Mouse (Mus musculus) kidney, adult 2 months (tissue): ENCODE measurements around the gene Ttk. TPM values are rescaled to one million over a fixed set of nuclear protein-coding genes. Genes with fewer than 3 reads are reported as not detected.

Experiments used
- DNase-seq: peaks from one replicate; pipeline ENCODE4 v3.0.0; 2021
- H3K27ac ChIP-seq: fragments of 200-500 bp; 2 replicates; pipeline ENCODE4 v1.5.1; 2012; ENCODE audit warnings: low read depth, low read length, control low read depth, inconsistent platforms; ENCODE audit not compliant: insufficient read depth
- H3K27me3 ChIP-seq: fragments of 200-500 bp; replicated peaks from 2 replicates; pipeline ENCODE4 v1.6.1; 2012; ENCODE audit warnings: mild to moderate bottlenecking, moderate library complexity, low read length, inconsistent platforms; ENCODE audit not compliant: control insufficient read depth, insufficient read depth
- H3K36me3 ChIP-seq: fragments of 200-500 bp; 2 replicates; pipeline ENCODE4 v1.6.1; 2012; ENCODE audit warnings: mild to moderate bottlenecking, moderate library complexity, low read length, inconsistent platforms; ENCODE audit not compliant: control insufficient read depth, insufficient read depth
- H3K4me1 ChIP-seq: fragments of 200-500 bp; 2 replicates; pipeline ENCODE4 v1.6.1; 2011; ENCODE audit warnings: low read length; ENCODE audit not compliant: control insufficient read depth, insufficient read depth
- H3K4me3 ChIP-seq: fragments of 200-500 bp; 2 replicates; pipeline ENCODE4 v1.5.1; 2011; ENCODE audit warnings: mild to moderate bottlenecking, low read depth, low read length, control low read depth; ENCODE audit not compliant: insufficient read depth
- CTCF ChIP-seq: fragments of 200-500 bp; conservative IDR thresholded peaks from 2 replicates; pipeline ENCODE4 v1.5.1; 2011; ENCODE audit warnings: low read depth, mild to moderate bottlenecking, control low read depth, low read length, moderate library complexity, mixed read lengths; ENCODE audit not compliant: insufficient read depth, insufficient read length
- POLR2A ChIP-seq: fragments of 200-500 bp; IDR thresholded peaks from one replicate; pipeline ENCODE4 v1.6.1; 2011; ENCODE audit warnings: low read depth, low read length, control low read depth
- WGBS: fragments of 180-500 bp; shearing (Covaris S2); methylation state at CpG from one replicate; pipeline ENCODE4 v1.1.7; 2018; 5-methylcytosine and 5-hydroxymethylcytosine counted together
- polyA plus RNA-seq: library from polyadenylated mRNA; depleted of rRNA; stranded (reverse); fragments of >200 nt; gene quantifications from 2 replicates; pipeline ENCODE4 v1.2.3, GENCODE M21; 2012

Ttk gene
- polyA plus RNA-seq, 1 experiment, result 0.08 TPM

DNA sequence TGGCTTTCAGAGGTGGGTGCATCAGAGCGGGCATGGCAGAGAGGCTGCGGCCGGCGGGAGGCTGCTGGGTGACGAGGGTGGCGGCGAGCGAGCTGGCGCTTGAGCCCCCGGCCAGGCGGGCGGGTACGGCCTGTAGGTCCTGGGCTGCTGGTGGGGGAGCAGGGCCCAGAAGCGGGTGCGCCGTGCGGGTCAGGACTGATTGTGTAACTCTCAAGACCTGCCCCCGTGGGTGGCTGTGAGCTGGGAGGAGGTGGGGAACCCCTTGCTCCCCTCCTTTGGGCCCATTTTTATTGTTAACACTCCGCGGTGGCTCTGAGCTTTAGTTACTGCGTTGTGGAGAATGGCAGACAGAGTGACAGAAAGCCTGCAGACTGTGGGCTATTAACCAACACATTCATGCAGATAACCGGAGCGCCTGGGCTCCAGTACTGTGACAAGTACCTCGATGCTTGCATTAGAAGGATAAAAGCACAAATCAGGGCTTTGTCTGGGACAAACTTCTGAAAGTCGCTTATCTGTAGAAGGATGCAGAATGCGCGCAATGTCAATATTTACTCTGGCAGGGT lies 342 bp downstream of the Ttk start:
- DNase-seq, result no peak

DNA sequence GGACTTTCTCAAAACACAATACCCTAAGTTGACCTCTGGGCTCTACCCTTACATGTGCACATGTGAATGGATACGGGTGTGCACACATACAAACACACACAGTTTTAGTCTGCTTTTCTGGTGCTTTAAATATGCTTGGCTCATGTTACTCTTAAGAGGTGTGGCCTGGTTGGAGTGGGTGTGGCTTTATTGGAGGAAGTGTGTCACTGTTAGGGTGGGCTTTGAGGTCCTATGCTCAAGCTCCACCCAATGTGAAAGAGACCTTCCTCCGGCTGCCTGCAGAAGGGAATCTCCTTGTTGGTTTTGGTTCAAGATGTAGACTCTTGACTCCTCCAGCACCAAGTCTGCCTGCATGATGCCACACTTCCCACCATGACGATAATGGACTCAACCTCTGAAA lies 18.0 kb downstream of the Ttk start:
- no peaks in the 10 kb centered on the region for H3K4me1 ChIP-seq
- no peaks in the 10 kb centered on the region for H3K27me3 ChIP-seq
- no peak for TF ChIP-seq CTCF
- TF ChIP-seq POLR2A, result no peak
- no peak for DNase-seq
- 95% methylated on average over 3 of the region's 3 CpGs for WGBS
- no peaks in the 10 kb centered on the region for H3K36me3 ChIP-seq
- no peak overlapping the region for H3K27ac ChIP-seq
- no peak overlapping the region for H3K4me3 ChIP-seq

More for the DNA sequence above, 342 bp downstream of the Ttk start:
- no peaks in the 10 kb centered on the region for H3K4me1 ChIP-seq
- no peaks in the 10 kb centered on the region for H3K27me3 ChIP-seq
- H3K4me3 ChIP-seq, result peak overlapping the region; percentile 92
- no peaks in the 10 kb centered on the region for H3K36me3 ChIP-seq
- 2% methylated on average over 27 of the region's 27 CpGs for WGBS
- H3K27ac ChIP-seq, result no peak overlapping the region
- TF ChIP-seq POLR2A (no peak), CTCF (no peak)

DNA sequence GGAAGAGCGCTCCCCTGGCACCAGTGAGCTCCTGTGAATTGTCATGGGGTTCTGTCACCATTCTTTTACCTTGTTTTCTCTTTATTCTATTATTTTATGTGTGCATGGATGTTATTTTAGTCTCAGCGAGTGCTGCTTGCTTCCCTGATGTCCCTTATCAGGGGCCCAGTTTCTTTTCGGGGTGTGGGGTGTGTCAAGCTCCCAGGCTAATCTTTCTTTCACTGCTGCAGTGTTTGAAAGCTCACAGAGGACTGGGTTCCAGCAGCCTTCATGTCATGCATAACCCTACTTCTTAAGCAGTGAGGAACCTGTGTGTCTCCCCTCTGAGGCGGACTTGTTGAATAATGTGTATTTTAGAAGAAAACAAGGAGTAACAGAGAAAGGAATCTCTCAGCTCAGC lies 30.7 kb downstream of the Ttk start:
- H3K4me3 ChIP-seq, result no peak overlapping the region
- no peak overlapping the region for H3K27ac ChIP-seq
- H3K4me1 ChIP-seq, result no peaks in the 10 kb centered on the region
- no peak for TF ChIP-seq POLR2A
- no peak for TF ChIP-seq CTCF
- no peaks in the 10 kb centered on the region for H3K36me3 ChIP-seq
- DNase-seq, result no peak
- WGBS, result 97% methylated on average over 4 of the region's 4 CpGs
- no peaks in the 10 kb centered on the region for H3K27me3 ChIP-seq

DNA sequence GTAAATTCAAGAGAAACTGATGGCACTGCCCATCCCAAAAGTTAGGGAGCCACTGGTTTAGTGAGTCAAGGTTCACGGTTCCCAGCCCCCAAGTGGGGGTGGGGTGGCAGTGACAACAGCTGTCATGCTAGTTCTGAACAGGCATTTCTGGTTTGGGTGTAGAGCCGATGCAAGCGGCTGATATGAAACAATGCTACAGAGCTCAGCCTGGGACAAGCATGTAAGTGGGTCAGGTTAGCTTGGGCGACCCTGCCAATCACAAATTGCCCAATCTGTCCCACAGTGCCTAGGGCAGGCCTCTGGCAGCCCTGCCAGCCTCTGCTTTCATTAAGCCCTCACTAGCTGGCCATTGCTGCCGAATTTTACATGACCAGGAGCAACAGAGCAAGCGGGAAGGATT lies 47.7 kb downstream of the Ttk start:
- no peak for DNase-seq
- WGBS, result 90% methylated on average over 6 of the region's 6 CpGs
- no peaks in the 10 kb centered on the region for H3K36me3 ChIP-seq
- no peaks in the 10 kb centered on the region for H3K27me3 ChIP-seq
- no peaks in the 10 kb centered on the region for H3K4me1 ChIP-seq
- no peak for TF ChIP-seq CTCF
- no peak for TF ChIP-seq POLR2A
- H3K27ac ChIP-seq, result no peak overlapping the region
- H3K4me3 ChIP-seq, result no peak overlapping the region

DNA sequence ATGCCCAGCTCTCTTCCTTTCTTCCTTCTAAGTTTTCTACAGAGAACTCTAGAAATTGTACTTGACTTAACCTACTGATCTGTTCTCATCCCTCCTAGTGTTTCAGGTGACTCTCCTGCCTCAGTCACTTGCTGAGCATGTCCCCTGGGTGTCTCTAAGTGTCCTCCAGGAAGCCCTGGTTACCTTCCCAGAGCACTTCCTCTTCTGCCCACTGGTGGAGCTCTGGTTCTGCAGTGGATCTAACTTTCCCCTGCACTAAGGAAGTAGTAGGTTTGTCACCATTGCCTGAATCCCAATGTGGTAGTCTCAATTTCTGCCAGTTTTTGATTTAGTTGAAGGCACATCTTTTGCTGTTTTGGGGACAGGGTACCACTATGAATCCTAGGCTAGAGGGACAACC lies 51.7 kb downstream of the Ttk start:
- no peak overlapping the region for H3K4me3 ChIP-seq
- H3K36me3 ChIP-seq, result no peaks in the 10 kb centered on the region
- no peak overlapping the region for H3K27ac ChIP-seq
- H3K4me1 ChIP-seq, result no peaks in the 10 kb centered on the region
- H3K27me3 ChIP-seq, result no peaks in the 10 kb centered on the region
- no peak for DNase-seq
- TF ChIP-seq CTCF, result 0 out of 2 replicates have a peak, but pooled peaks have one; percentile 4
- no peak for TF ChIP-seq POLR2A

DNA sequence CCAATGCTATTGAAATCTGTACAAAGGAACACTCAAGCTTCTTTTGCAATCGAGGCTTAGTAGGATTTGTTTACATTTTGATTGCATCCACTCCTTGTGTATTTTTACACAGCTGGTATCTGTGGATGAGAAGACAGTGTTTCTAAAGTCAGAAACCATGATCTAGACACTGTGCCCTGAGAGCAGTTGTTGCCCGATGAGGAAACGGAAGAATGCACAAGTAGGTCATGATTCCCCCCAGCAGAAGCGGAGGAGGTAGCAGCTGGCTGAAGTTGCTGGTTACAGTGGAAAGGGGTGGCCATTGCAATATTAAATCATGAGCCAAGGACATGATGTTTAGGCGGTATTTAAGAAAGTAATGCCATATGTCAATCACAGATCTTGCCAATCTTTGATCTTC lies 53.7 kb downstream of the Ttk start:
- TF ChIP-seq POLR2A (no peak), CTCF (no peak)
- 53% methylated on average over 5 of the region's 5 CpGs for WGBS
- Histone ChIP-seq H3K4me3 (no peak overlapping the region), H3K27me3 (no peaks in the 10 kb centered on the region), H3K36me3 (no peaks in the 10 kb centered on the region), H3K4me1 (no peaks in the 10 kb centered on the region), H3K27ac (no peak overlapping the region)
- no peak for DNase-seq

DNA sequence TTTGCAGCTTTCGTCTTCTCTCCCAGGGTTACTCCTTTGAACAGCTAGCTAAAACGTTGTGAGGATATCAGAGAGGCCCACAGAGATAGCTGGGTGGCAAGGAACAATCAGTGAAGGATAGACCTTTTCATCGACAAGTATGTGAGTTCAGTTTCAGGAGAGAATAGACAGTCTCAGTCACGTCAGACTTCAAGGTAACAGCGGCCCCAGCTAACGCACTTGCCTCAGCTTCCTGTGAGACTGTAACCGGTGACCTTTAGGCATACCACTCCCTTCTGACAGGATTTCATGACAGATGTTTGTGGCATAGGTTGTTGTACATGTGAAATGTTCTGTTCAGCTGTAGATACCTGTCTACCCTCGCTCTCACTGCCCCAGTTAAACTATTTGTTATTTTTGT lies 58.6 kb downstream of the Ttk start:
- Histone ChIP-seq H3K27me3 (no peaks in the 10 kb centered on the region), H3K27ac (no peak overlapping the region), H3K4me3 (no peak overlapping the region), H3K36me3 (no peaks in the 10 kb centered on the region), H3K4me1 (no peaks in the 10 kb centered on the region)
- TF ChIP-seq POLR2A (no peak), CTCF (no peak)
- 74% methylated on average over 8 of the region's 8 CpGs for WGBS
- DNase-seq, result no peak

DNA sequence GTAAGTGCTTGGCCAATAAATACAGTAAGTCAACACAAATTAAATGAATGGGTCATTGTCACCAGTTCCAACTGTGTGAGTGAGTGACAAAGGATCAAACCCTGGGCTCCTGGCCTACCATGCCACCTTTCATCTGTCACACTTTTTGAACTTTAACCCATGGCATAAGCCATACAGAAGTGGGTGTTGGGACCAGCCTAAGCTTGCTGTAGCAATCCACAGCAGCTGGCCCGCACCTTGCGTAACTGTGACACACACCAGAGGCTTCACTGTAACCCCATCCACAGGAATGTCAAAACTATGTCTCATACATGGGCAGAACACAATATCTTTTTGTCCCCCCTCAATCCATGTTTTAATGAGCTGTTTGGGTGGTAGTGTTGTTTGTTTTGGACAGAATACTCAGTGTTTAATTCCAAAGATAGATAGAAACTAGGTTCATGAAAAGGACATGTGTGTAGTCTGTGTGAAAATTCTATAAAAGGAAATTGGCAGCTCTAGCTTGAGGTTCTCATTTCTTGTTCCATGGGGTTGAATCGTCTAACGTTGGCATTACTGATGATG lies 59.4 kb downstream of the Ttk start:
- 80% methylated on average over 4 of the region's 4 CpGs for WGBS
- no peak overlapping the region for H3K4me3 ChIP-seq
- H3K27me3 ChIP-seq, result no peaks in the 10 kb centered on the region
- H3K36me3 ChIP-seq, result no peaks in the 10 kb centered on the region
- DNase-seq, result no peak
- H3K4me1 ChIP-seq, result no peaks in the 10 kb centered on the region
- no peak for TF ChIP-seq CTCF
- TF ChIP-seq POLR2A, result no peak
- H3K27ac ChIP-seq, result no peak overlapping the region
